Mouse (Mus musculus) ES-E14 (cell line): ENCODE data around the gene Parp14.

Experiments
- CHD2 ChIP-seq: IDR thresholded peaks from 2 replicates; pipeline ENCODE4 v1.6.1; 2014; ENCODE audit warnings: mild to moderate bottlenecking, low read depth, low read length, inconsistent platforms
- HCFC1 ChIP-seq: IDR thresholded peaks from 2 replicates; pipeline ENCODE4 v1.6.1; 2012; ENCODE audit warnings: low read length, inconsistent platforms, borderline replicate concordance; ENCODE audit not compliant: insufficient read depth
- MAFK ChIP-seq: IDR thresholded peaks from 2 replicates; pipeline ENCODE4 v1.6.1; 2014; ENCODE audit warnings: mild to moderate bottlenecking, low read depth, low read length, inconsistent platforms; ENCODE audit not compliant: insufficient read depth
- ZC3H11A ChIP-seq: IDR thresholded peaks from 2 replicates; pipeline ENCODE4 v1.6.1; 2012; ENCODE audit warnings: low read depth, mild to moderate bottlenecking, inconsistent platforms, low read length, borderline replicate concordance
- ZNF384 ChIP-seq: IDR thresholded peaks from 2 replicates; pipeline ENCODE4 v1.6.1; 2012; ENCODE audit warnings: low read depth, low read length, inconsistent platforms

GRCm38 (mm10) chr16:35862057-35862456, 9.3 kb downstream of the Parp14 start:
- TF ChIP-seq MAFK (no peak), ZNF384 (no peak), ZC3H11A (no peak), HCFC1 (no peak), CHD2 (no peak)
